Mouse (Mus musculus): ENCODE results near the gene Kpna6. TPM values are rescaled to one million over a fixed set of nuclear protein-coding genes. Genes with fewer than 3 reads are reported as not detected.

Kpna6 gene
- polyA plus RNA-seq, 1 experiment from 2014 or later: 19.7 TPM

GRCm38 (mm10) chr4:129662255-129662813, 10.2 kb downstream of the Kpna6 start:
- H3K4me3 ChIP-seq (ENCODE audit: low read depth, low read length): no peak overlapping the region
- ATAC-seq (ENCODE audit: low read depth): no peak
- no peaks in the 10 kb centered on the region for H3K4me1 ChIP-seq (ENCODE audit: control insufficient read depth, insufficient read depth, low read length)
- WGBS: 79% methylated on average over 3 of the region's 3 CpGs
- no peak overlapping the region for H3K27ac ChIP-seq (ENCODE audit: low read depth, low read length)
- no peak overlapping the region for H3K4me2 ChIP-seq (ENCODE audit: low read depth, low read length)
- no peaks in the 10 kb centered on the region for H3K27me3 ChIP-seq (ENCODE audit: control insufficient read depth, insufficient read depth, low read length)
- H3K9me3 ChIP-seq (ENCODE audit: control insufficient read depth, low read length): no peaks in the 10 kb centered on the region
- peaks cover 25% of the 10 kb centered on the region for H3K36me3 ChIP-seq (ENCODE audit: control insufficient read depth, insufficient read depth, low read length)
- no peak overlapping the region for H3K9ac ChIP-seq (replicated peaks; ENCODE audit: low read depth, low read length)

- no peaks in the 10 kb centered on the region for H3K27me3 ChIP-seq (ENCODE audit: control insufficient read depth, insufficient read depth, low read length)
- peaks cover 29% of the 10 kb centered on the region for H3K36me3 ChIP-seq (ENCODE audit: control insufficient read depth, insufficient read depth, low read length)
- H3K4me1 ChIP-seq (ENCODE audit: control insufficient read depth, insufficient read depth, low read length): no peaks in the 10 kb centered on the region
- no peak overlapping the region for H3K9ac ChIP-seq (replicated peaks; ENCODE audit: low read depth, low read length)
- H3K4me3 ChIP-seq (ENCODE audit: low read depth, low read length): no peak overlapping the region
- H3K27ac ChIP-seq (ENCODE audit: low read depth, low read length): no peak overlapping the region
- no peak for ATAC-seq (ENCODE audit: low read depth)
- H3K9me3 ChIP-seq (ENCODE audit: control insufficient read depth, low read length): no peaks in the 10 kb centered on the region
- 84% methylated on average over 3 of the region's 3 CpGs for WGBS
- H3K4me2 ChIP-seq (ENCODE audit: low read depth, low read length): no peak overlapping the region
Measured at GRCm38 (mm10) chr4:129661584-129661983, 11.0 kb downstream of the Kpna6 start.

GRCm38 (mm10) chr4:129654770-129655169, 17.8 kb downstream of the Kpna6 start:
- H3K9me3 ChIP-seq (ENCODE audit: control insufficient read depth, low read length): no peaks in the 10 kb centered on the region
- no peak overlapping the region for H3K9ac ChIP-seq (replicated peaks; ENCODE audit: low read depth, low read length)
- H3K27me3 ChIP-seq (ENCODE audit: control insufficient read depth, insufficient read depth, low read length): no peaks in the 10 kb centered on the region
- H3K36me3 ChIP-seq (ENCODE audit: control insufficient read depth, insufficient read depth, low read length): peaks cover 80% of the 10 kb centered on the region
- no peak overlapping the region for H3K4me3 ChIP-seq (ENCODE audit: low read depth, low read length)
- 94% methylated on average over 14 of the region's 14 CpGs for WGBS
- ATAC-seq (ENCODE audit: low read depth): no peak
- H3K4me2 ChIP-seq (ENCODE audit: low read depth, low read length): no peak overlapping the region
- no peak overlapping the region for H3K27ac ChIP-seq (ENCODE audit: low read depth, low read length)
- H3K4me1 ChIP-seq (ENCODE audit: control insufficient read depth, insufficient read depth, low read length): no peaks in the 10 kb centered on the region

- no peaks in the 10 kb centered on the region for H3K4me1 ChIP-seq (ENCODE audit: control insufficient read depth, insufficient read depth, low read length)
- H3K27me3 ChIP-seq (ENCODE audit: control insufficient read depth, insufficient read depth, low read length): no peaks in the 10 kb centered on the region
- no peak for ATAC-seq (ENCODE audit: low read depth)
- H3K36me3 ChIP-seq (ENCODE audit: control insufficient read depth, insufficient read depth, low read length): peaks cover 76% of the 10 kb centered on the region
- 93% methylated on average over 8 of the region's 8 CpGs for WGBS
- H3K27ac ChIP-seq (ENCODE audit: low read depth, low read length): no peak overlapping the region
- H3K9me3 ChIP-seq (ENCODE audit: control insufficient read depth, low read length): no peaks in the 10 kb centered on the region
- H3K9ac ChIP-seq (replicated peaks; ENCODE audit: low read depth, low read length): no peak overlapping the region
- H3K4me2 ChIP-seq (ENCODE audit: low read depth, low read length): no peak overlapping the region
- H3K4me3 ChIP-seq (ENCODE audit: low read depth, low read length): no peak overlapping the region
Measured at GRCm38 (mm10) chr4:129650359-129650758, 22.2 kb downstream of the Kpna6 start.

GRCm38 (mm10) chr4:129648656-129649055, 23.9 kb downstream of the Kpna6 start:
- Histone ChIP-seq H3K9ac (replicated peaks; ENCODE audit: low read depth, low read length) (no peak overlapping the region), H3K36me3 (ENCODE audit: control insufficient read depth, insufficient read depth, low read length) (peaks cover 71% of the 10 kb centered on the region), H3K9me3 (ENCODE audit: control insufficient read depth, low read length) (no peaks in the 10 kb centered on the region), H3K4me1 (ENCODE audit: control insufficient read depth, insufficient read depth, low read length) (no peaks in the 10 kb centered on the region), H3K27me3 (ENCODE audit: control insufficient read depth, insufficient read depth, low read length) (no peaks in the 10 kb centered on the region), H3K4me3 (ENCODE audit: low read depth, low read length) (no peak overlapping the region), H3K4me2 (ENCODE audit: low read depth, low read length) (no peak overlapping the region), H3K27ac (ENCODE audit: low read depth, low read length) (no peak overlapping the region)
- no peak for ATAC-seq (ENCODE audit: low read depth)
- WGBS: 96% methylated on average over 1 of the region's 1 CpGs

- no peak for ATAC-seq (ENCODE audit: low read depth)
- H3K4me3 ChIP-seq (ENCODE audit: low read depth, low read length): no peak overlapping the region
Measured at GRCm38 (mm10) chr4:129645204-129645603, 27.4 kb downstream of the Kpna6 start.

GRCm38 (mm10) chr4:129641756-129642155, 30.8 kb downstream of the Kpna6 start:
- no peak overlapping the region for H3K27ac ChIP-seq (ENCODE audit: low read depth, low read length)
- H3K27me3 ChIP-seq (ENCODE audit: control insufficient read depth, insufficient read depth, low read length): no peaks in the 10 kb centered on the region
- WGBS: 46% methylated on average over 5 of the region's 5 CpGs
- H3K36me3 ChIP-seq (ENCODE audit: control insufficient read depth, insufficient read depth, low read length): peaks cover 26% of the 10 kb centered on the region
- H3K4me1 ChIP-seq (ENCODE audit: control insufficient read depth, insufficient read depth, low read length): peaks cover 13% of the 10 kb centered on the region
- H3K9ac ChIP-seq (replicated peaks; ENCODE audit: low read depth, low read length): no peak overlapping the region
- H3K4me3 ChIP-seq (ENCODE audit: low read depth, low read length): no peak overlapping the region
- H3K4me2 ChIP-seq (ENCODE audit: low read depth, low read length): peak overlapping the region; percentile 30; the same call in 1 of the 2 replicates
- no peaks in the 10 kb centered on the region for H3K9me3 ChIP-seq (ENCODE audit: control insufficient read depth, low read length)
- ATAC-seq (ENCODE audit: low read depth): no peak

More at GRCm38 (mm10) chr4:129645204-129645603, 27.4 kb downstream of the Kpna6 start:
- WGBS: 94% methylated on average over 6 of the region's 6 CpGs
- no peak overlapping the region for H3K9ac ChIP-seq (replicated peaks; ENCODE audit: low read depth, low read length)
- no peaks in the 10 kb centered on the region for H3K27me3 ChIP-seq (ENCODE audit: control insufficient read depth, insufficient read depth, low read length)
- H3K4me2 ChIP-seq (ENCODE audit: low read depth, low read length): no peak overlapping the region
- H3K27ac ChIP-seq (ENCODE audit: low read depth, low read length): no peak overlapping the region
- peaks cover 42% of the 10 kb centered on the region for H3K36me3 ChIP-seq (ENCODE audit: control insufficient read depth, insufficient read depth, low read length)
- H3K4me1 ChIP-seq (ENCODE audit: control insufficient read depth, insufficient read depth, low read length): no peaks in the 10 kb centered on the region; the same call in 1 of the 2 replicates
- H3K9me3 ChIP-seq (ENCODE audit: control insufficient read depth, low read length): no peaks in the 10 kb centered on the region

GRCm38 (mm10) chr4:129640638-129641467, 31.7 kb downstream of the Kpna6 start, which contains the start of gene Txlna:
Gene Txlna, minus strand, starts transcription at chr4:129641065.
- Histone ChIP-seq H3K27me3 (ENCODE audit: control insufficient read depth, insufficient read depth, low read length) (no peaks in the 10 kb centered on the region), H3K36me3 (ENCODE audit: control insufficient read depth, insufficient read depth, low read length) (peaks cover 28% of the 10 kb centered on the region), H3K27ac (ENCODE audit: low read depth, low read length) (peak within 1 kb of the TSS; percentile 90), H3K9me3 (ENCODE audit: control insufficient read depth, low read length) (no peaks in the 10 kb centered on the region), H3K4me1 (ENCODE audit: control insufficient read depth, insufficient read depth, low read length) (peaks cover 13% of the 10 kb centered on the region), H3K4me3 (ENCODE audit: low read depth, low read length) (peak within 1 kb of the TSS; percentile 47), H3K9ac (replicated peaks; ENCODE audit: low read depth, low read length) (peak within 1 kb of the TSS; percentile 65), H3K4me2 (ENCODE audit: low read depth, low read length) (peak within 1 kb of the TSS; percentile 89)
- ATAC-seq (ENCODE audit: low read depth): peak; percentile 97
- under 1% methylated on average over 45 of the region's 60 CpGs for WGBS

GRCm38 (mm10) chr4:129640101-129640637, 32.4 kb downstream of the Kpna6 start:
- peaks cover 13% of the 10 kb centered on the region for H3K4me1 ChIP-seq (ENCODE audit: control insufficient read depth, insufficient read depth, low read length)
- H3K36me3 ChIP-seq (ENCODE audit: control insufficient read depth, insufficient read depth, low read length): peaks cover 31% of the 10 kb centered on the region
- no peaks in the 10 kb centered on the region for H3K27me3 ChIP-seq (ENCODE audit: control insufficient read depth, insufficient read depth, low read length)
- H3K9me3 ChIP-seq (ENCODE audit: control insufficient read depth, low read length): no peaks in the 10 kb centered on the region
- 4% methylated on average over 17 of the region's 17 CpGs for WGBS
- no peak for ATAC-seq (ENCODE audit: low read depth)
- peak overlapping the region; percentile 65 for H3K9ac ChIP-seq (replicated peaks; ENCODE audit: low read depth, low read length)
- H3K4me3 ChIP-seq (ENCODE audit: low read depth, low read length): peak overlapping the region; percentile 47
- peak overlapping the region; percentile 89 for H3K4me2 ChIP-seq (ENCODE audit: low read depth, low read length)
- H3K27ac ChIP-seq (ENCODE audit: low read depth, low read length): peak overlapping the region; percentile 90
